Mouse (Mus musculus): ENCODE measurements around the gene Bcl3.

- TF ChIP-seq CTCF (conservative IDR thresholded peaks at IDR 0.05; ENCODE audit: low read length) (no peak), NANOG (IDR thresholded peaks at IDR 0.05; ENCODE audit: borderline replicate concordance, low read length) (no peak)
Observed at GRCm38 (mm10) chr7:19796254-19796653, 26.3 kb downstream of the Bcl3 start.

All from E14TG2a.4 (cell line).